Mouse (Mus musculus): ENCODE measurements around the gene Serhl. TPM values are rescaled to one million over a fixed set of nuclear protein-coding genes. Genes with fewer than 3 reads are reported as not detected.

Serhl gene
- polyA plus RNA-seq, 1 experiment from 2014 or later: 49.1 TPM

DNA sequence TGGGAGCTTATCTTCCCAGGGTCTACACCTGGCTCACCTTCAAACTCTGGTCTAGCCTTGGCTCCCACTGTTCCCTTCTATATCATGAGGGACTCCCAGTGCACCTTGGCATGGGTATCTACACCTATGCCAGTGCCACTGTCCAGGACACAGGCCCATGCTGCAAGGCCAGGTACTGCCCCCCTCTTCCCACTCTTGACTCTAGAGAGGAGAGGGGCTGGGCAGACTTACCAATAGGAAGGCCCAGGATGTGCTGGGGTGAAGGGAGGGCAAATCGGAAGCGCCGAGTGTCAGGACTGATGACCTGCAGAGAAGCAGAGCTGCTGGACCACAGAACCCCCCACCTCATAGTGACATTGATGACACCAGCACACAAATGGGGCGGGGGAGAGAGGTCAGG is 72.7 kb downstream of the Serhl start:
- no peak for DNase-seq (ENCODE audit: low spot score)
- Histone ChIP-seq H3K27ac (no peak overlapping the region), H3K27me3 (ENCODE audit: low read depth, poor library complexity, severe bottlenecking) (no peaks in the 10 kb centered on the region), H3K36me3 (peaks cover 73% of the 10 kb centered on the region), H3K4me3 (no peak overlapping the region), H3K9me3 (replicated peaks) (no peaks in the 10 kb centered on the region), H3K4me1 (0 out of 2 replicates have a peak, but pooled peaks cover 4% of the 10 kb centered on the region)
- 93% methylated on average over 4 of the region's 4 CpGs for WGBS

DNA sequence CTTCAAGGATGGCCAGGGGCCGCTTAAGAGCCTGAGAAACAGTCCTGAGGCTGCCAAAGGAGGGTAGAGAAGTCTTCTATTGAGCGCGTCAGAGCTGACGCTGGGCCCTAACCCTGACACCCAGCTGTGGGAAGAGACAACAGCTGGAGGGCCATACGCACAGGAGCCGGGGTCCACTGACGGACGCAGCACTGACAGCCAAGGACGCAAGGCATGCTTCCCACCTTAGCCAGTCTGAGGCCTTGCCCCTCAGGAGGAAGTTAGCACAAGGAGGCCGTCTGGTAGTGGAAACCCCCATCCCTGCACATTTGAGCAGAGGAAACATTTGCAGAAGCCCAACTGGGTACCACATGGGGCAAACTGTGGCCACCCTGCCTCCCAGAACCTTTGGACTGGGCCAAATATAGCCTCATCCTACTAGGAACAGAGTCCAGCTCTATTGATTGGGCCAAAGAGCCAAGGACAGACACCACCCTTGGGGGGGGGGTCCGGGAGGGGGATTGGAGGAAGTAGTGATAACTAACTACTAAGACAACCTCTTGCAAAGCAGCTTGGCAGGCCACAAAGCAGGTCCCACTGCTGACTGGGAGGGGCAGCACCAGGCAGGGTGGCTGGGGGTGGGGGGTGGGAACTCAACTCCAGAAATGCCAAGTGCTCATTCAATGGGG is 73.6 kb downstream of the Serhl start:
- 86% methylated on average over 11 of the region's 11 CpGs for WGBS
- no peak overlapping the region for H3K27ac ChIP-seq
- no peaks in the 10 kb centered on the region for H3K9me3 ChIP-seq (replicated peaks)
- H3K4me3 ChIP-seq: no peak overlapping the region
- peaks cover 64% of the 10 kb centered on the region for H3K36me3 ChIP-seq
- no peaks in the 10 kb centered on the region for H3K27me3 ChIP-seq (ENCODE audit: low read depth, poor library complexity, severe bottlenecking)
- 0 out of 2 replicates have a peak, but pooled peaks cover 4% of the 10 kb centered on the region for H3K4me1 ChIP-seq
- no peak for DNase-seq (ENCODE audit: low spot score)

DNA sequence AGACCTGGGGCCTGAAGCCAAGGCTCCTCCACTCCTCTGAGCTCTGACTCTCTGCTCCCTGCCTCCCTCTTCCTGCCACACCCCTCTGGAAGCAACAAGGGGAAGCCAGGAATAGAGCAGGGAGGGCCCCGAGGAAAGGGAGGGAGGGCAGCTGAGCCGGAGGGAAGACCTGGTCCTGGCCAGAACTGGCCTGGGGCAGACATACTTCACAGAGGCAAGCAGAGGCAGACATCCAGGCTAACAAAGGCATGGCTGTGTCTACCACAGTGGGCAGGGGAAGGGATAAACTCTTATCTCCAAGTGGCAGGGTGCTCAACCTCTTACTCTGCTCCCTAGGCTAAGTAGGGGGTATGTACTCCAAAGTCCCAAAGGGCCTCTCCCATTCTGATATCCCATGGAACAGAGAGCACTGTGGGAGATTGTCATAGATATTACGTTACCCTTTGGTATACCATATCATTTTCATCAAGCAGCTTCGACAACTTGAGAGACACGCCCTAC is 75.7 kb downstream of the Serhl start:
- DNase-seq (ENCODE audit: low spot score): no peak
- Histone ChIP-seq H3K36me3 (peaks cover 44% of the 10 kb centered on the region), H3K27ac (peak overlapping the region; percentile 54; the same call in 1 of the 2 replicates)

DNA sequence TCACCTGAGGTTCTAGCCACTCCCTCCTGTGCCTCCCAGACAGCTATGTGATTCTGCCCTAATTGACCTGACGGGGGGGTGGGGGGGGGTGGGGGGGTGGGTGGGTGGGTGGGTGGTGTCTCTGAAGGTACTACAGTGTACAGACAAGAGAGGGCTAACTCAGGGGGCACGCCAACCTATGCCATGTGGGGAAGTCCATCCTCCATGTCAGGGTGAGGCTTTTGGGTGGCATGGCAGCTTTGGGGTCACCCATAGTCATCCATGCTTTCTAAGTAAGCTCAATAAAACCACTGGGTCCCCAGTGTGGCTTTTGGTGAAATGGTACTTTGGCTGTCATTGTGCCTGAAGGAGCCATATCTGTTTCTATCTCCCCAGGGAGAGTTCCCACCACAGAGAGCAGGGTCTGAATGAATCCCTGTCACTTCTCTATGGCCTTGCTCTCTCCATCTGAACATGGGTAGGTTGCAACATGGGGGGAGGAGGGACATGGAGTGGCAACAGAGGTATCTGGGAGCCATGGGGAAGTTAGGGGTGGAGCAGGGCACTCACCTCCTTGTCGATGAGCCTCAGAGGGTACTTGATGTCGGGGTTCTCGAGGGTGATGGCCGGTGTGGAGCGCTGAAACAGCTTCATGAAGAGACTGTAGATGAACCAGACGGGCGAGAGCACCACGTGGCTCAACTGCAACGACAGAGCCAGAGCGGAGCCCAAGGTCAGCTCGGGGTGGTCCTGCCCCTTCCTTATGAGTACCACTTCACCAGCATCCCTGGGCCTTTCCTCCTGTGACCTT is 76.4 kb downstream of the Serhl start:
- H3K27ac ChIP-seq: no peak overlapping the region
- H3K36me3 ChIP-seq: peaks cover 37% of the 10 kb centered on the region
- H3K27me3 ChIP-seq (ENCODE audit: low read depth, poor library complexity, severe bottlenecking): no peaks in the 10 kb centered on the region
- H3K9me3 ChIP-seq (replicated peaks): no peaks in the 10 kb centered on the region
- no peak for DNase-seq (ENCODE audit: low spot score)
- peaks cover 16% of the 10 kb centered on the region for H3K4me1 ChIP-seq
- no peak overlapping the region for H3K4me3 ChIP-seq
- WGBS: 95% methylated on average over 13 of the region's 13 CpGs

More for the DNA sequence above, 75.7 kb downstream of the Serhl start:
- H3K4me1 ChIP-seq: peaks cover 9% of the 10 kb centered on the region; the same call in 1 of the 2 replicates
- no peaks in the 10 kb centered on the region for H3K9me3 ChIP-seq (replicated peaks)
- no peak overlapping the region for H3K4me3 ChIP-seq
- no peaks in the 10 kb centered on the region for H3K27me3 ChIP-seq (ENCODE audit: low read depth, poor library complexity, severe bottlenecking)
- WGBS: 78% methylated on average over 5 of the region's 5 CpGs

Other genes with a start within 250 kb of the Serhl start
- gene Tcf20, start 101.6 kb upstream of the Serhl start, polyA plus RNA-seq (2016; fragmentation: Nextera tagmentation; extraction: Ambion mirVana): 8.1 and 8.3 TPM in 2 replicates
- gene Nfam1, start 56.2 kb upstream of the Serhl start, polyA plus RNA-seq (2016; fragmentation: Nextera tagmentation; extraction: Ambion mirVana): 2.6 and 2.9 TPM in 2 replicates
- gene Rrp7a, start 33.3 kb downstream of the Serhl start, polyA plus RNA-seq (2016; fragmentation: Nextera tagmentation; extraction: Ambion mirVana): 66.9 and 76.5 TPM in 2 replicates
- 183 and 193 TPM in 2 replicates for gene Poldip3, start 59.9 kb downstream of the Serhl start, polyA plus RNA-seq (2016; fragmentation: Nextera tagmentation; extraction: Ambion mirVana)
- gene Cyb5r3, start 83.1 kb downstream of the Serhl start, polyA plus RNA-seq (2016; fragmentation: Nextera tagmentation; extraction: Ambion mirVana): 163 and 174 TPM in 2 replicates
- not detected in 2 replicates for gene A4galt, start 162.3 kb downstream of the Serhl start, polyA plus RNA-seq (2016; fragmentation: Nextera tagmentation; extraction: Ambion mirVana)

Measured in limb, embryonic 10.5 days (tissue).